Mouse (Mus musculus) liver, postnatal 0 days (tissue): Measurements from ENCODE around the gene Cadm4. TPM values are rescaled to one million over a fixed set of nuclear protein-coding genes. Genes with fewer than 3 reads are reported as not detected.

Source experiments
- ATAC-seq: fragments of 200-750 bp; cut with Nextera tagmentation; 2 replicates; pipeline ENCODE4 v1.8.0; 2017; ENCODE audit warnings: mild to moderate bottlenecking, moderate library complexity
- DNase-seq: peaks from one replicate; pipeline ENCODE4 v3.0.0-alpha.2; 2016
- H3K27ac ChIP-seq: fragments of 300-500 bp; sonication (generic); 2 replicates; pipeline ENCODE4 v1.5.1; 2014; ENCODE audit warnings: antibody characterized with exemption, moderate library complexity, mild to moderate bottlenecking, low read depth
- H3K27me3 ChIP-seq: fragments of 300-500 bp; sonication (generic); 2 replicates; pipeline ENCODE4 v1.6.1; 2014; ENCODE audit warnings: low read length, control low read depth, mixed read lengths; ENCODE audit not compliant: insufficient read depth
- H3K36me3 ChIP-seq: fragments of 300-500 bp; sonication (generic); replicated peaks from 2 replicates; pipeline ENCODE4 v1.6.1; 2014; ENCODE audit warnings: mild to moderate bottlenecking, control low read depth, low read length, moderate library complexity, mixed read lengths; ENCODE audit not compliant: insufficient read depth
- H3K4me1 ChIP-seq: fragments of 300-500 bp; sonication (generic); 2 replicates; pipeline ENCODE4 v1.6.1; 2014; ENCODE audit warnings: antibody characterized with exemption, mild to moderate bottlenecking, control low read depth; ENCODE audit not compliant: insufficient read depth
- H3K4me2 ChIP-seq: fragments of 300-500 bp; sonication (generic); 2 replicates; pipeline ENCODE4 v1.6.1; 2014; ENCODE audit warnings: low read depth, mild to moderate bottlenecking, low read length, moderate library complexity, mixed read lengths
- H3K4me3 ChIP-seq: fragments of 300-500 bp; sonication (generic); 2 replicates; pipeline ENCODE4 v1.5.1; 2014; ENCODE audit warnings: low read depth, low read length
- H3K9ac ChIP-seq: fragments of 300-500 bp; sonication (generic); replicated peaks from 2 replicates; pipeline ENCODE4 v1.6.1; 2014; ENCODE audit warnings: mild to moderate bottlenecking, moderate library complexity
- H3K9me3 ChIP-seq: fragments of 300-500 bp; sonication (generic); 2 replicates; pipeline ENCODE4 v1.6.1; 2016; ENCODE audit warnings: mild to moderate bottlenecking, control low read depth, low read length, mixed read lengths
- CTCF ChIP-seq: sonication (generic); IDR thresholded peaks from 2 replicates; pipeline ENCODE4 v1.5.1; 2016; ENCODE audit warnings: antibody characterized with exemption, low read depth
- EP300 ChIP-seq: IDR thresholded peaks from 2 replicates; pipeline ENCODE4 v1.6.1; 2016; ENCODE audit warnings: antibody characterized with exemption, low read depth, mild to moderate bottlenecking
- WGBS: fragments of 180-500 bp; shearing (Covaris S2); extraction: QIAGEN DNeasy Blood & Tissue Kit; methylation state at CpG from one replicate; pipeline ENCODE4 v1.1.7; 2014; ENCODE audit not compliant: insufficient replicate concordance; 5-methylcytosine and 5-hydroxymethylcytosine counted together
- polyA plus RNA-seq: library from polyadenylated mRNA; unstranded; fragments of >200 nt; fragmentation: Nextera tagmentation; extraction: Ambion mirVana; gene quantifications from 2 replicates; pipeline ENCODE4 v1.2.1, GENCODE M21; 2015

Gene Cadm4
- polyA plus RNA-seq, 1 experiment from 2014 or later = 0.46 TPM

DNA sequence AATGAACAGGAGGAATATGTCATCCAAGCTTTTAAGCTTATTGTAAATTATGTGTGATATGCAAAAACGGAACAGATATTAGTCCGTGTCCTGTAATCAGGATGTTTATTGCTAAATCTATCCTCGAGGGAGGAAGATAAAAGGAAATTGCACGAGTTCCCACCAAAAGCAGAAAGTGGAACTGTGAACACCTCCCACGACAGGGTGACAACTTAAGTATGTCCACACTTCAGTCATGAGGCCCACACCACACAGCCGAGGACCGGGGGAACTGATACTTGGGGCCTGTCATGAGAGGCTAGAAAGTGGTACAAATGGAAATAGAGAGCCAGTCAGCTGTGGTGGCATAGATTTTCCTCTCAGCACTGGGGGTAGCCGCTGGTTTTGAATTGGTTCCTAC is 39.5 kb upstream of the Cadm4 start:
- Histone ChIP-seq H3K9me3 (no peaks in the 10 kb centered on the region), H3K4me2 (0 out of 2 replicates have a peak overlapping the region, but pooled peaks have one; percentile 29), H3K9ac (no peak overlapping the region), H3K27me3 (no peaks in the 10 kb centered on the region), H3K4me3 (no peak overlapping the region), H3K27ac (peak overlapping the region; percentile 80), H3K36me3 (no peaks in the 10 kb centered on the region), H3K4me1 (peaks cover 4% of the 10 kb centered on the region; the same call in 1 of the 2 replicates)
- peak; percentile 51 for DNase-seq
- peak; percentile 74 for ATAC-seq
- whole genome bisulfite sequencing = 52% methylated on average over 8 of the region's 8 CpGs
- TF ChIP-seq CTCF = no peak
- no peak; the same call in 1 of the 2 replicates for TF ChIP-seq EP300

DNA sequence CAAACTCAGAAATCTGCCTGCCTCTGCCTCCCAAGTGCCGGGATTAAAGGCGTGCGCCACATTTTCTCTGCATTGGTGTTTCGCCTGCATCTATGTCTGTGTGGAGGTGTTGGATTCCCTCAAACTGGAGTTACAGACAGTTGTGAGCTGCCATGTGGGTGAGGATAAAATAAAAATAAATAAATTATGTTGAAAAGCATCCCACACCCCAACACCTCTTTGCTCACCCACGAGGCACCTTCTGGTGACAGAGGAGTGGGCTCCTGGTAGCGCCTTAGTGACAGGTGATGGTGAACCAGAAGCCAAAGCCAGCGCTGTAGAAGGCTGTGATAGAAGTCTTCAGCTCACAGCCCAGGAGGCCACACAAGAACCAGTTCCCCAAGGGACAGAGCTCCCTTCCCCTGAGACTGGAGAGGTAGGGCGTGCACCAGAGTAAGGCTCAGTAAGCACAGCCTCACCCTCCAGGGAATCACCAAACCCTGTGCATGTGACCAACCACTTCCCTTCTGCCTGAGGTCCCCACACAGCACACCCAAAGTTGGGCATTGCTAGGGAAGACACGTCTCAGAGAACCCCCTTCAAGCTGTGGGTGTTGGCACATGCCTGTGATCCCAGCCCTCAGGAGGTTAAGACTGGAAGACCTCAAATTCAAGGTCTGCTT is 36.4 kb upstream of the Cadm4 start:
- H3K4me2 ChIP-seq = peak overlapping the region; percentile 3; the same call in 1 of the 2 replicates
- TF ChIP-seq EP300 (no peak), CTCF (no peak)
- H3K4me1 ChIP-seq = peaks cover 11% of the 10 kb centered on the region
- WGBS = 76% methylated on average over 9 of the region's 9 CpGs
- H3K36me3 ChIP-seq = no peaks in the 10 kb centered on the region
- H3K4me3 ChIP-seq = no peak overlapping the region
- peak overlapping the region; percentile 55 for H3K27ac ChIP-seq
- H3K27me3 ChIP-seq = no peaks in the 10 kb centered on the region
- no peak overlapping the region for H3K9ac ChIP-seq
- ATAC-seq = peak; percentile 23; the same call in 1 of the 2 replicates
- DNase-seq = peak; percentile 66
- no peaks in the 10 kb centered on the region for H3K9me3 ChIP-seq

DNA sequence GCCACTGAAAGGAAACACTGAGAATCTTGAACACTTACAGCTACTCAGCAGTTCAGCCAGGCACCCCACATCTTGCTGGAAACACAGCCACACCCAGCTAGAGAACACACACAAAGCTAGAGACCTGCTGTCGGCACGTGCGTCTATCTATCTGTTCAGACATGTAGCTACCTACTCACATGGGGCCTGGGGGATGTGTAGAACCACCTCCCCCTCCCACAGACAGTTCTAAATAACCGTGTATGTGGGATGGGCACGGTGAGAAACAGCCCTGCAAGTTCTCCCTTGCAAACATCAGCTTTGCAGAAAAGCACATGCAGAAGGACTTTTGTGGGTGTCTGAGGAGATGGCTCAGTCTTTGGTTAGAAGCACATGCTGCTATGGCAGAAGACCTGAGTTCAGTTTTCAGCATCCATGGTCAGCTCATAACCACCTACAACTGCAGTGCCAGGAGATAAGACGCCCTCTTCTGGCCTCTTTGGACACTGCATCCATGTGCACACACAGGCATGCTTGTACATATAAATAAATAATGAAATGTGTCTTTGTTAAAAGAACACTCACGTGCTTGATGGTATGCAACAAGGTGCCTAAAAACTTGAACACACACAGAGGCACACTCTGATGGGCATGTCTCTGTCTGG is 35.0 kb upstream of the Cadm4 start:
- no peak for ATAC-seq
- no peak overlapping the region for H3K4me3 ChIP-seq
- no peak overlapping the region for H3K27ac ChIP-seq
- no peaks in the 10 kb centered on the region for H3K27me3 ChIP-seq
- H3K4me1 ChIP-seq = peaks cover 19% of the 10 kb centered on the region
- H3K9me3 ChIP-seq = no peaks in the 10 kb centered on the region
- TF ChIP-seq CTCF = peak; percentile 38
- no peak for TF ChIP-seq EP300
- WGBS = 66% methylated on average over 7 of the region's 7 CpGs
- H3K36me3 ChIP-seq = no peaks in the 10 kb centered on the region
- no peak overlapping the region for H3K9ac ChIP-seq
- H3K4me2 ChIP-seq = no peak overlapping the region
- DNase-seq = no peak

DNA sequence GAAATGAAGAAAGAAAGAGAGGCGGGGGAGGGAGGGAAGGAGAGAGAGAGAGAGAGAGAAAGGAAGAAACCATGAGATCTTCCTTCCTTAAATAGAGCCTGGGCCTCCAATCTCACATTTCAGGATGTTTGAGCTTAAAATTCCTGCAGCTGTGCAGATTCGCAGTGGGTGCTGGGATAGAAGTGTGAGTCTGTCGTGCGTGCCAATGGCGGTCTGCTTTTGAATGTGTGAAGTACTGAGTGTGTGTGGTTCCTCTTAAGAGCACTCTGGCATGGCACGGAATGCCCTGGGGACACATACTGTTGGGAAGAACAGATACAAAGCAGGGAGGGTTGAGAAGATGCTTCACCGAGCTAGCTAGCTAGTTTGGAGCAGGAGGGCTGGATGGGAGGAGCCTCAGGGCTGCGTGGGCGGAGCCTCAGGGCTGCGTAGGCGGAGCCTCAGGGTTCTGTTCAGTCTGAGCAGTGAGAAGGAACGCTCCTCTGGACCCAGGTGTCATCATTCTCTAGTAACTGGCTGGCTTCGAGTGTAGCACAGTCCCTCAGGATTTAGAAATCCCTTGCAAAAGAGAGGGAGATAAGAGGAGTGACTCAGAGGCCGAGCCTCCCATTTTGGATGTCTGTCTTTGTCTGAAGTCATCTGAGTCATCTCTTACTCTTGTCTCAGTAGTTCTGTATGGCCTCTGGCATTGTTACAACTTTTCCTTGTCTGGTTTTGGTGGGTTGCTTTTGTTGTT is 32.9 kb upstream of the Cadm4 start:
- H3K4me3 ChIP-seq = no peak overlapping the region
- H3K27ac ChIP-seq = no peak overlapping the region; the same call in 1 of the 2 replicates
- 50% methylated on average over 14 of the region's 14 CpGs for WGBS
- H3K4me1 ChIP-seq = peaks cover 19% of the 10 kb centered on the region
- peak; percentile 25; the same call in 1 of the 2 replicates for ATAC-seq
- H3K27me3 ChIP-seq = no peaks in the 10 kb centered on the region
- no peak overlapping the region for H3K4me2 ChIP-seq
- DNase-seq = peak; percentile 48
- H3K9me3 ChIP-seq = no peaks in the 10 kb centered on the region
- TF ChIP-seq EP300 (no peak), CTCF (no peak)
- H3K36me3 ChIP-seq = no peaks in the 10 kb centered on the region
- H3K9ac ChIP-seq = no peak overlapping the region

DNA sequence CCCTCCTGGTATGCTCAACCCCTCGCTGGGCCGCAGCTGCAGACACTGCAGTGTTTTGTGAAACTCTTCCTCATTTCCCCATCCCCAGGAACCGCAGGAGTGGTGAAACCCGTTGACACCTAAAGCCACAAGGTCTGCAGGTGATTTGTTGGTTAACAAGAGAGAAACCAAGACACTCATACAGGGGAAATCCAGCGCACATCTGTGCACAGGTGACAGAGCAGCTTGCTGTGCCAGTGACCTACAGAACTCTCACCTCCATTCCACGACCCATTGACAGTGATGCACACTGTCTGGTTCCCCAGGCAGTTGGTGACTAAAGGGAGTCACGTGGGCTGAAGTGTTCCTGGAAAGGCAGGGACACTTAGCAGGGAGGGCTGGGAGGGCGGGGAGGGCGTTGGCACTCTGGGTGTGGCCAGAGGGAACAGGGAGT is 31.2 kb upstream of the Cadm4 start:
- ATAC-seq = peak; percentile 55
- no peaks in the 10 kb centered on the region for H3K27me3 ChIP-seq
- 22% methylated on average over 9 of the region's 9 CpGs for WGBS
- H3K36me3 ChIP-seq = no peaks in the 10 kb centered on the region
- TF ChIP-seq EP300 (peak; percentile 67), CTCF (no peak)
- H3K4me2 ChIP-seq = peak overlapping the region; percentile 29; the same call in 1 of the 2 replicates
- peak; percentile 65 for DNase-seq
- no peaks in the 10 kb centered on the region for H3K9me3 ChIP-seq
- H3K9ac ChIP-seq = no peak overlapping the region
- H3K4me1 ChIP-seq = peaks cover 19% of the 10 kb centered on the region
- H3K27ac ChIP-seq = peak overlapping the region; percentile 71
- no peak overlapping the region for H3K4me3 ChIP-seq

DNA sequence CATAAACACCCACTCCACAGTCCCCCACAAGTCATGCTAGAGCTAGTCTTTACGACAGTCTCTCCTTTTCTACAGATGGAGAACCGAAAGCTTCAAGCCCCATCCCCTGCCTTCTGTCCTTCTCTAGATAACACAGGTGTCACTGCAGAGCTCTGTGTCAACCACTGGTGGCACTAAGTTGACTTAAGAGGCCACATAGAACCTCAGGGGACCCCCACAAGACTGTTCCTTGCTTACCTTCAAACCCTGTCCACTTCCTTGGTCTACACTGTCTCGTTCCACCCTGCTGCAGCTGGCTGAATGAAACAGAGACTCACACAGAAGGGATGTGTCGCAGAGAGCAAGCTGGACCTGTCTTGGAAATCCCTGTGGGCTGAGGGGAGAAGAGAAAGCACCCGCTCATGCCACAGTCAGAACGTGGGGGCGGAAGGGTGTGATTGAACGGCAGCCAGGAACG is 29.9 kb upstream of the Cadm4 start, which contains the start of gene Irgc1:
Gene Irgc1 (minus strand): TSS at position 443 of the 457 bp plus-strand sequence.
- TF ChIP-seq EP300 (no peak), CTCF (no peak)
- 57% methylated on average over 9 of the region's 9 CpGs for WGBS
- H3K4me3 ChIP-seq = no peak within 1 kb of the TSS
- H3K27ac ChIP-seq = 0 out of 2 replicates have a peak within 1 kb of the TSS, but pooled peaks have one; percentile 71
- no peaks in the 10 kb centered on the region for H3K9me3 ChIP-seq
- H3K9ac ChIP-seq = no peak within 1 kb of the TSS
- ATAC-seq = peak; percentile 52
- no peak for DNase-seq
- peaks cover 17% of the 10 kb centered on the region for H3K4me1 ChIP-seq
- no peaks in the 10 kb centered on the region for H3K36me3 ChIP-seq
- H3K27me3 ChIP-seq = no peaks in the 10 kb centered on the region
- H3K4me2 ChIP-seq = no peak within 1 kb of the TSS
